Mouse (Mus musculus): ENCODE measurements around the gene Hemgn. TPM values are rescaled to one million over a fixed set of nuclear protein-coding genes. Genes with fewer than 3 reads are reported as not detected.

Gene Hemgn
- polyA plus RNA-seq, 1 experiment from 2014 or later, result 8.1 TPM

DNA sequence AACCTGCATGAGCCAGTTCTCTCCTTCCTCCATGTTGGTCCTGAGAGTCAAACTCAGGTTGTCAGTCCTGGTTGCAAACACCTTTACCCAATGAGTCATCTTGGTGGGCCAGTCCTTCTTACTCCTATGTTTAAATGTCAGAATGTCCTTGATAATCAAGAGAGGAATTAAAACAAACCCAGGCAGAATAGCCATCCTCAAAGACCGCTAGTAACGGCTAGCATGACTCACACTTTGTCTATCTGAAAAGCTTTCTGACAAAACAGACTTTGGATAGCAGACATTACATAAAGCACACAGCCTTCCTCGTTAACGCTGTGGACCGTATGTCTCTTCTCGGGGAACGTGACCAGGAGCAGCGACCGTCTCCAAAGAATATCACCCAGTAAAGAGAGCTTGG lies 5.5 kb upstream of the Hemgn start:
- no peak overlapping the region for H3K27ac ChIP-seq (ENCODE audit: low read length)
- no peak overlapping the region for H3K4me2 ChIP-seq (ENCODE audit: low read depth, low read length)
- no peaks in the 10 kb centered on the region for H3K9me3 ChIP-seq (ENCODE audit: control insufficient read depth, low read length)
- H3K4me3 ChIP-seq (ENCODE audit: low read length), result no peak overlapping the region
- H3K4me1 ChIP-seq (ENCODE audit: control insufficient read depth, insufficient read depth, low read length), result no peaks in the 10 kb centered on the region
- 72% methylated on average over 9 of the region's 9 CpGs for WGBS
- no peaks in the 10 kb centered on the region for H3K27me3 ChIP-seq (replicated peaks; ENCODE audit: control insufficient read depth, insufficient read depth, low read length)
- no peak for ATAC-seq
- no peaks in the 10 kb centered on the region for H3K36me3 ChIP-seq (ENCODE audit: control insufficient read depth, insufficient read depth, low read length)
- H3K9ac ChIP-seq (ENCODE audit: low read depth, low read length), result no peak overlapping the region

DNA sequence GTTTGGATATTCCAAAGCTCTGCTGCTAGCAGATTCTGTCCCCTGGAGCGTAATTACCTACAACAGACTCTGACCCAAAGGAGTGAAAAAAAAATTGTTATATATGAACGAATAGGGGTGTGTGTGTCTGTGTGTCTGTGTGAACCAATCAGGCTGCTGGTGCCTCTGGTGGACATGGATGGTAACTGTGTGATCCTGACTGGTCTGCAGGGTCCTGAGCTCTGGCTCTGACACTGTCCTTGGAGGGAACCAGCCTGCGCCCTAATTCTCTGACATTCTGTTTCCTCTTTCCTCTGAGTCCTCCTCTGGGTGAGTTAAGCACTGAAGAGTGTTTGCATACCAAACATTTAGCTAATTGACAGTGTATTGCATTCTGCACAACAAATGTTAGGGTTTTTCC lies 4.2 kb upstream of the Hemgn start:
- 55% methylated on average over 3 of the region's 3 CpGs for WGBS
- ATAC-seq, result 0 out of 2 replicates have a peak, but pooled peaks have one; percentile 42

DNA sequence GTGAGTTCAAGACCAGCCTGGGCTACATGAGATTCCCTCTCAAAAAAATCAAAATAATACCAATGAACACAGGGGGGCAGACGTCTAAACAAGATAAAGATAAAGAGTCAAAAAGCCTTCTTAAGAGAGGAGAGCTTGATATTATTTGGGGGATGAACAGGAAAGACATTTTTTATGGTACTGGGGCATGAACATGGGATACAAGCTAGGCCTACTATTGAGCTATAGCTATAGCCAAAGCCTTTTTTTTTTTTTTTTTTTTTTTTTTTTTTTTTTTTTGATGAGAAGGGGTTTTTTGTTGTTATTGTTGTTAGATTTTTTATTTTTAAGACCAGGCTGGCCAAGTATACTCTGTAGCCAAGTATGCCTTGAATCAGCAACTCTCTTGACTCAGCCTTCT lies 1.2 kb downstream of the Hemgn start:
- H3K9me3 ChIP-seq (ENCODE audit: control insufficient read depth, low read length), result no peaks in the 10 kb centered on the region
- no peaks in the 10 kb centered on the region for H3K4me1 ChIP-seq (ENCODE audit: control insufficient read depth, insufficient read depth, low read length)
- H3K4me3 ChIP-seq (ENCODE audit: low read length), result no peak overlapping the region
- no peak overlapping the region for H3K4me2 ChIP-seq (ENCODE audit: low read depth, low read length)
- no peaks in the 10 kb centered on the region for H3K36me3 ChIP-seq (ENCODE audit: control insufficient read depth, insufficient read depth, low read length)
- H3K27me3 ChIP-seq (replicated peaks; ENCODE audit: control insufficient read depth, insufficient read depth, low read length), result no peaks in the 10 kb centered on the region
- ATAC-seq, result no peak
- H3K27ac ChIP-seq (ENCODE audit: low read length), result no peak overlapping the region
- WGBS, result 59% methylated on average over 1 of the region's 1 CpGs
- H3K9ac ChIP-seq (ENCODE audit: low read depth, low read length), result no peak overlapping the region

More for the DNA sequence above, 4.2 kb upstream of the Hemgn start:
- no peak overlapping the region for H3K4me2 ChIP-seq (ENCODE audit: low read depth, low read length)
- no peaks in the 10 kb centered on the region for H3K27me3 ChIP-seq (replicated peaks; ENCODE audit: control insufficient read depth, insufficient read depth, low read length)
- H3K27ac ChIP-seq (ENCODE audit: low read length), result no peak overlapping the region
- no peak overlapping the region for H3K9ac ChIP-seq (ENCODE audit: low read depth, low read length)
- no peaks in the 10 kb centered on the region for H3K9me3 ChIP-seq (ENCODE audit: control insufficient read depth, low read length)
- no peaks in the 10 kb centered on the region for H3K36me3 ChIP-seq (ENCODE audit: control insufficient read depth, insufficient read depth, low read length)
- no peaks in the 10 kb centered on the region for H3K4me1 ChIP-seq (ENCODE audit: control insufficient read depth, insufficient read depth, low read length)
- no peak overlapping the region for H3K4me3 ChIP-seq (ENCODE audit: low read length)

DNA sequence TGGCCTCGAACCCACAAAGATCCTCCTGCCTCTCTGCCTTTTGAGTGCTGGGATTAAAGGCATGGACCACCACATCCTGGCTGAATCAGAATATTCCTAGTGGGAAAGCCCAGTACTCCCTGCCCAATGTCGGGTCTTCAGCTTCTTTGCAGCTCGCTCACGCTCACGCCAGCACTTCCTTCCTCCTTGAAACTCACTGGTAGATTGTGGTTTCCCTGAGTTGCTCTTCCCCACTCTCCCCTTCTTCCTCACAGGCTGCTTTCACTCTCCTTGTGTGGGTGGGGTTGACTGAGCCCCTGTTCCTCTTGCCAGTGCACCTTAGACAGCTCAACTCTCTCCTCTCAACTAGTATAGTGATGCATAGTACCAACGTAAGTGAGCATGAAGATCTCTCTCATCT lies 1.8 kb downstream of the Hemgn start:
- no peaks in the 10 kb centered on the region for H3K4me1 ChIP-seq (ENCODE audit: control insufficient read depth, insufficient read depth, low read length)
- WGBS, result 84% methylated on average over 6 of the region's 6 CpGs
- no peaks in the 10 kb centered on the region for H3K27me3 ChIP-seq (replicated peaks; ENCODE audit: control insufficient read depth, insufficient read depth, low read length)
- H3K4me3 ChIP-seq (ENCODE audit: low read length), result no peak overlapping the region
- no peaks in the 10 kb centered on the region for H3K9me3 ChIP-seq (ENCODE audit: control insufficient read depth, low read length)
- ATAC-seq, result no peak
- no peaks in the 10 kb centered on the region for H3K36me3 ChIP-seq (ENCODE audit: control insufficient read depth, insufficient read depth, low read length)
- H3K9ac ChIP-seq (ENCODE audit: low read depth, low read length), result no peak overlapping the region
- H3K27ac ChIP-seq (ENCODE audit: low read length), result no peak overlapping the region
- no peak overlapping the region for H3K4me2 ChIP-seq (ENCODE audit: low read depth, low read length)

DNA sequence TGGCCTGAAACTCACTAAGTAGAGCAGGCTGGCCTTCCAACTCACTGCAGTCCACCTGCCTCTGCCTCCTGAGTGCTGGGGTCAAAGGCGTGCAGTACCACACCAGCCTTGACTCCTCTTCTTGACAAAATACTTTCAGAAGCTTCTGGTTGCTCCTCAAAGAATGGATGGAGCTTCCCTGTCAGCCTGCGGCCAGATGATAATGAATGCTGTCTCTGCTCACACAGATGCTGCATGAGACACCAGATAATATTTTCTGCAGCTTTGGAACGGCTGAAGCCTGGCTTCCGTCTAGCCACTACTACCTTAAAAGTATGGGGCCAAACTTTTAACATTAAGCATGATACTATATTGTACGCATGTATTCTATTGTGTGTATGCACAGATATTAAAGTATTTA lies 2.6 kb downstream of the Hemgn start:
- Histone ChIP-seq H3K4me1 (ENCODE audit: control insufficient read depth, insufficient read depth, low read length) (no peaks in the 10 kb centered on the region), H3K4me2 (ENCODE audit: low read depth, low read length) (no peak overlapping the region), H3K36me3 (ENCODE audit: control insufficient read depth, insufficient read depth, low read length) (no peaks in the 10 kb centered on the region), H3K27ac (ENCODE audit: low read length) (no peak overlapping the region), H3K9me3 (ENCODE audit: control insufficient read depth, low read length) (no peaks in the 10 kb centered on the region), H3K4me3 (ENCODE audit: low read length) (no peak overlapping the region), H3K27me3 (replicated peaks; ENCODE audit: control insufficient read depth, insufficient read depth, low read length) (no peaks in the 10 kb centered on the region), H3K9ac (ENCODE audit: low read depth, low read length) (no peak overlapping the region)
- peak; percentile 36; the same call in 1 of the 2 replicates for ATAC-seq
- WGBS, result 92% methylated on average over 5 of the region's 5 CpGs

DNA sequence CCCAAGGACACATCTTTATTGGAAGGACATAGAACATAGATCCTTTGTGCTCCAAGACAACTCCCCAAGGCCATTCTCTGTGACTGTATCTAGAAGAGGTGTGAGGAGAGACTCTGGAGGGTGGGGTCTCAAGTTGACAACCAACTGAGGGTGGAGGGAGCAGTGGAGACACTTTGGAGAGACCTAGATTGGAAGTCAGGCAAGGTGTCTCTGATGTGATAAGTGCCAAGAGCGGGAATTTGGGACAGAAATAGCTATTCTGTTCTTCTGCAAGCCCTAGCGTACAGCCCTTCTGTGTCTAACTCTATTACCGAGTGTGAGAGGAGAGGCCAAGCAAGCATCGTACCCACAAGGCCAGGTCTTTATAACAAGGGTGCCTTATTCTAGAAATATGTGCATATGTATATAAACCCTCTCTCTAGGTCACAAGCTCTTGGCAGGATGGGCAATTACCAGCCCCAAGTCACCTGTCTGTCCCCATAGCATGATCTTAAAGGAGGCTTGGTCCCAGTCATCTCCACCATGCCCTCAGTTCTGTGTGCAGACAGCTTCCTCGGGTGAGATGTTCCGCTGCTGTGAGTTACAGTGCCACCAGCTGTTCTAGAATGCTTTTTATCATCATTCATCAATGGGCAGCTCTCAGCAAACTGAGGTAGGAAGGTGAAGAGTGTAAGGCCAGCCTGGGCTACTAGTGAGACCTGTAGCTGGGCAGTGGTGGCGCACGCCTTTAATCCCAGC lies 6.2 kb downstream of the Hemgn start:
- WGBS, result 91% methylated on average over 8 of the region's 8 CpGs
- Histone ChIP-seq H3K36me3 (ENCODE audit: control insufficient read depth, insufficient read depth, low read length) (no peaks in the 10 kb centered on the region), H3K4me2 (ENCODE audit: low read depth, low read length) (no peak overlapping the region), H3K9ac (ENCODE audit: low read depth, low read length) (no peak overlapping the region), H3K27ac (ENCODE audit: low read length) (no peak overlapping the region), H3K4me1 (ENCODE audit: control insufficient read depth, insufficient read depth, low read length) (peaks cover 2% of the 10 kb centered on the region; the same call in 1 of the 2 replicates), H3K4me3 (ENCODE audit: low read length) (no peak overlapping the region), H3K27me3 (replicated peaks; ENCODE audit: control insufficient read depth, insufficient read depth, low read length) (no peaks in the 10 kb centered on the region), H3K9me3 (ENCODE audit: control insufficient read depth, low read length) (no peaks in the 10 kb centered on the region)
- peak; percentile 72 for ATAC-seq

DNA sequence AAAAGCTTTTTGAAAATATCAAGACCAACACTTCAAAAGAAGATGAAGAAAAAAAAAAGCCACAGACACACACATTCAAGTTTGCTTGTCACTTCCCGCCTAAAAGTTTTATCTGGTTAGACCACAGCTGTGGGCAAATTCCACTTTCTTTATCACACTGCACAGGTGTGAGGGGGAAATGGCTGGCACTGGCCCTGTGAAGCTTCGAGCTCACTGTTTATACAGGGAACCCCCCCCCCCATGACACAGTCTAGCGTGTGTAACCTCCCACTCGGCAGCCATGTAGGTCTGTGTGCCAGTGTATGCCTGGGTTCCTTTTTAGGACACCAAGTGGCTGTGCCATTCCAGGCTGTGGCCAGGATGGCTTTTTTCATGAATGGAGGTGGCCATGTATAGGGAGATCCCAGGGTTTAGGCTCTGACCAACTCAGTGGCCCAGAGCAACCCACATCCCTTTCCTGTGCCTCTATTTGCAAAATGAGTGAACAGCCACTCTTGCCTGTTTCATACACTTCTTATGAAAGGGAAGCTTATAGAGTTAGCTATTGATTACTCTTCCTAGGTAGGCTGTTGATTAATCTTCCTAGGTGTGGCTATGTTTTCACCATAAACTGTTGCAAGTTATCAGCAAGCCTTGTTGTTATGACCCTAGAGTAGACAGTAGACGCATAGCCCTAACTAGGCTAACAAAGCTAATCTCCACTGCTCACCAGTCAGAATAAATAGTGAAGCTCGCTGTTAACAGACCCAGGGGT lies 9.1 kb downstream of the Hemgn start:
- no peak overlapping the region for H3K4me3 ChIP-seq (ENCODE audit: low read length)
- H3K9ac ChIP-seq (ENCODE audit: low read depth, low read length), result no peak overlapping the region
- H3K27me3 ChIP-seq (replicated peaks; ENCODE audit: control insufficient read depth, insufficient read depth, low read length), result no peaks in the 10 kb centered on the region
- peak; percentile 84 for ATAC-seq
- no peaks in the 10 kb centered on the region for H3K36me3 ChIP-seq (ENCODE audit: control insufficient read depth, insufficient read depth, low read length)
- H3K27ac ChIP-seq (ENCODE audit: low read length), result no peak overlapping the region
- H3K4me2 ChIP-seq (ENCODE audit: low read depth, low read length), result no peak overlapping the region
- peaks cover 2% of the 10 kb centered on the region; the same call in 1 of the 2 replicates for H3K4me1 ChIP-seq (ENCODE audit: control insufficient read depth, insufficient read depth, low read length)
- H3K9me3 ChIP-seq (ENCODE audit: control insufficient read depth, low read length), result no peaks in the 10 kb centered on the region
- WGBS, result 58% methylated on average over 6 of the region's 6 CpGs

DNA sequence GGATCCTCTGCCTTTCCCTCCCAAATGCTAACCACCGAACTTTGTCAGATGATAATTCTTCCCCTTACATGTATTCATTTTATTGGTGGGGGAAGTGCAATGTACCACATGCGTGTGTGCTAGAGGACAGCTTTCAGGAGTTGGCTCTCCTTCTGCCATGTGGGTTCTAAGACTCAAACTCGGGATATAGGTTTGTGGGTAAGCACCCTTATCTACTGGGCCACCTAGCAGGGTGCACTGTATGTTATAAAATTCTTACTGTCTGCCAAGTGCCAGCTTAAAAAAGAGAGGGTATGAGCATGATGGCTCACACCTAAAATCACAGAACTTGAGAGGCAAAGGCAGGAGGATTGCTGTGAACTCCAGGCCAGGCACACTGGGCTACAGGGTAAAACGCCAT lies 14.5 kb downstream of the Hemgn start:
- Histone ChIP-seq H3K4me2 (ENCODE audit: low read depth, low read length) (no peak overlapping the region), H3K36me3 (ENCODE audit: control insufficient read depth, insufficient read depth, low read length) (no peaks in the 10 kb centered on the region), H3K4me3 (ENCODE audit: low read length) (no peak overlapping the region), H3K9ac (ENCODE audit: low read depth, low read length) (no peak overlapping the region), H3K9me3 (ENCODE audit: control insufficient read depth, low read length) (no peaks in the 10 kb centered on the region), H3K27me3 (replicated peaks; ENCODE audit: control insufficient read depth, insufficient read depth, low read length) (no peaks in the 10 kb centered on the region), H3K4me1 (ENCODE audit: control insufficient read depth, insufficient read depth, low read length) (no peaks in the 10 kb centered on the region), H3K27ac (ENCODE audit: low read length) (no peak overlapping the region)
- no peak for ATAC-seq
- WGBS, result 73% methylated on average over 4 of the region's 4 CpGs

DNA sequence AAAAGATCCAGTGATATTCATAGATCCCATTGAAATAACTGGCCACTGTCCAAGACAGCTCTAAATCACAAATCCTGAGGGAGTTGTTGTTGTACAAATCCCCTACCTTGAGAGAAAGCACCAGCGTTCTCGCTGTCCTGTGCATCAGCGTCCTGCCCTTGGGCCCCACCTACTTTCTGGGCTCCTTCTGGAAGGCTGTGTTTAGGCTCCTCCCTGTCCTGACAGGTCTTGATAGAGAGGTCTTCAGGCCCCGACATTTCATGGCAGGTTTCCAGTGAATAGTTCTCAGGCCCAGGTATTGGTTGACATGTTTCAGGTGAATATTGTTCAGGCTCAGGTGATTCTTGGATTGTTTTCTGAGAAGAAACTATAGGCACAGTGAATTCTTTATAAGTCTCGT lies 17.6 kb downstream of the Hemgn start:
- 28% methylated on average over 5 of the region's 5 CpGs for WGBS
- no peak overlapping the region for H3K27ac ChIP-seq (ENCODE audit: low read length)
- no peak; the same call in 1 of the 2 replicates for ATAC-seq
- H3K9ac ChIP-seq (ENCODE audit: low read depth, low read length), result no peak overlapping the region
- H3K36me3 ChIP-seq (ENCODE audit: control insufficient read depth, insufficient read depth, low read length), result no peaks in the 10 kb centered on the region
- no peak overlapping the region for H3K4me2 ChIP-seq (ENCODE audit: low read depth, low read length)
- no peaks in the 10 kb centered on the region for H3K9me3 ChIP-seq (ENCODE audit: control insufficient read depth, low read length)
- H3K4me1 ChIP-seq (ENCODE audit: control insufficient read depth, insufficient read depth, low read length), result no peaks in the 10 kb centered on the region
- no peaks in the 10 kb centered on the region for H3K27me3 ChIP-seq (replicated peaks; ENCODE audit: control insufficient read depth, insufficient read depth, low read length)
- H3K4me3 ChIP-seq (ENCODE audit: low read length), result no peak overlapping the region
